Mouse (Mus musculus) E14TG2a.4 (cell line): Measurements from ENCODE around the gene Atp6v1e2.

ENCODE experiments used
- CTCF ChIP-seq: conservative IDR thresholded peaks from 2 replicates; pipeline ENCODE4 v1.5.1; 2014; ENCODE audit warnings: low read length
- NANOG ChIP-seq: IDR thresholded peaks from 2 replicates; pipeline ENCODE4 v1.6.1; 2014; ENCODE audit warnings: borderline replicate concordance, low read length, mixed read lengths
- POU5F1 ChIP-seq: IDR thresholded peaks from 2 replicates; pipeline ENCODE4 v1.6.1; 2014; ENCODE audit warnings: low read length, borderline replicate concordance

- TF ChIP-seq CTCF (no peak), POU5F1 (no peak), NANOG (no peak)
Measured at GRCm38 (mm10) chr17:86981701-86982100, 34.0 kb upstream of the Atp6v1e2 start.
